In genomic region chr16:59111781-59112180, GRCm38 (mm10) we compare ENCODE assay signal across 15 mouse cellular contexts.
"Had no signal": no experiment of that assay in that cellular context is flagged by ENCODE, and none has a peak within 500 bp of the region (broad histone marks: within the 10 kb centered on the region; RNA-seq: fewer than 3 reads in every experiment).

Gene Olfr193 (minus strand): TSS chr16:59111881.

- DNase-seq: heart, postnatal 10 days; heart, postnatal 14 days; heart, postnatal 36 days; heart, postnatal 4 days; kidney, adult 18-20 months; kidney, adult 2 months; kidney, adult 8-10 months; kidney, adult 9 months; kidney, postnatal 10 days; kidney, postnatal 14 days; kidney, postnatal 25 days; kidney, postnatal 36 days; kidney, postnatal 4 days; layer of hippocampus, adult 9-11 months; layer of hippocampus, postnatal 36 days had no signal
